Mouse (Mus musculus): ENCODE results near the gene Sntb2. TPM values are rescaled to one million over a fixed set of nuclear protein-coding genes. Genes with fewer than 3 reads are reported as not detected.
"Not testable (repeated sequence)": the region's sequence is repeated elsewhere in the genome, so short reads cannot be mapped to it uniquely, and the experiment has no call there.

Sntb2 gene
- polyA plus RNA-seq, 1 experiment from 2014 or later, result 17.8 TPM

DNA sequence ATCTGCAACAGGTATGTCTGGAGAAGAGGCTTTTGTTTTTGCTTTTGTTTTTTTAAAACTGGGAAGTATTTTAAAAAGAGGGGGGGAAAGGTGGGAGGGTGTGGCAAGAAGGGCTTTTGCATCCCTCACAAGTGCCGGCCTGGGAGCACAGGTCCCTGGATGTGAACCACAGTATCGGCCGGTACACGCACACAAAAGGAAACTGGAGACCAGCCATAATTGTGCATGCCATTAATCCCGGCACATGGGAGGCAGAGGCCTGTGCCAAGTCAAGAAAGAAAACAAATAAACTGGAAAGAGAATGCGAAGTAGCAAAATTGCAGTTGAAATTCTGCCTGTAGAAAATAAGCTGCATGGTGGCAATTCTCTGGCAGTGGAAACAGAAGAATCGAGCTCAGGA, 27.3 kb upstream of the Sntb2 start:
- peaks cover 75% of the 10 kb centered on the region for H3K36me3 ChIP-seq
- H3K4me1 ChIP-seq, result no peaks in the 10 kb centered on the region
- H3K27me3 ChIP-seq, result no peaks in the 10 kb centered on the region
- no peak overlapping the region for H3K4me3 ChIP-seq
- H3K9ac ChIP-seq, result no peak overlapping the region
- no peak overlapping the region for H3K27ac ChIP-seq
- no peak overlapping the region for H3K4me2 ChIP-seq
- ATAC-seq (ENCODE audit: insufficient number of reproducible peaks, low FRiP score, low TSS enrichment, low read depth), result no peak
- WGBS, result 81% methylated on average over 7 of the region's 7 CpGs
- no peaks in the 10 kb centered on the region for H3K9me3 ChIP-seq

GRCm38 (mm10) chr8:106913631-106914030, 21.9 kb upstream of the Sntb2 start:
- Histone ChIP-seq H3K36me3 (peaks cover 77% of the 10 kb centered on the region), H3K9me3 (no peaks in the 10 kb centered on the region), H3K9ac (no peak overlapping the region), H3K4me1 (no peaks in the 10 kb centered on the region), H3K4me3 (no peak overlapping the region), H3K27ac (no peak overlapping the region), H3K27me3 (no peaks in the 10 kb centered on the region), H3K4me2 (no peak overlapping the region)
- 94% methylated on average over 10 of the region's 10 CpGs for WGBS
- no peak for ATAC-seq (ENCODE audit: insufficient number of reproducible peaks, low FRiP score, low TSS enrichment, low read depth)

- ATAC-seq (ENCODE audit: insufficient number of reproducible peaks, low FRiP score, low TSS enrichment, low read depth), result no peak
- WGBS, result 89% methylated on average over 8 of the region's 8 CpGs
- H3K4me3 ChIP-seq, result no peak overlapping the region
These were observed 15.7 kb upstream of the Sntb2 start for GRCm38 (mm10) chr8:106919721-106920394.

DNA sequence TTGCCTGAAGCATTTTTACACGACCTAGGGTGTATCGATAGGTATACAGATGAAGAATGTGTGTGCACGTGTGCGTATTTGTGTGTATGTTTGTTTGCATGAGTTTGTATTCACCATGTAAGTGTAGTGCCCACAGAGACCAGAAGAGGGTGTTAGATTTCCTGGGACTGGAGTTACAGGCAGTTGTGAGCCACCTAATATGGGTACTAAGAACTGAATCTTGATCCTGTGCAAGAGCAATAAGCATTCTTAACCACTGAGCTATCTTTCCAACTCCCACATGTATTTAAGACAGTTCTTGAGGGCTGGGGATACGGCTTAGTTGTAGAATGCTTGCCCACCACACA, 15.2 kb upstream of the Sntb2 start:
- Histone ChIP-seq H3K36me3 (peaks cover 76% of the 10 kb centered on the region), H3K27ac (no peak overlapping the region), H3K4me3 (no peak overlapping the region), H3K9me3 (no peaks in the 10 kb centered on the region), H3K4me1 (peaks cover 6% of the 10 kb centered on the region; the same call in 1 of the 2 replicates), H3K4me2 (no peak overlapping the region), H3K27me3 (no peaks in the 10 kb centered on the region), H3K9ac (no peak overlapping the region)
- ATAC-seq (ENCODE audit: insufficient number of reproducible peaks, low FRiP score, low TSS enrichment, low read depth), result no peak
- WGBS, result 95% methylated on average over 5 of the region's 5 CpGs

More at GRCm38 (mm10) chr8:106919721-106920394, 15.7 kb upstream of the Sntb2 start:
- Histone ChIP-seq H3K9ac (no peak overlapping the region), H3K36me3 (peaks cover 81% of the 10 kb centered on the region), H3K9me3 (no peaks in the 10 kb centered on the region), H3K4me1 (peaks cover 6% of the 10 kb centered on the region; the same call in 1 of the 2 replicates), H3K27ac (no peak overlapping the region), H3K4me2 (no peak overlapping the region), H3K27me3 (no peaks in the 10 kb centered on the region)

DNA sequence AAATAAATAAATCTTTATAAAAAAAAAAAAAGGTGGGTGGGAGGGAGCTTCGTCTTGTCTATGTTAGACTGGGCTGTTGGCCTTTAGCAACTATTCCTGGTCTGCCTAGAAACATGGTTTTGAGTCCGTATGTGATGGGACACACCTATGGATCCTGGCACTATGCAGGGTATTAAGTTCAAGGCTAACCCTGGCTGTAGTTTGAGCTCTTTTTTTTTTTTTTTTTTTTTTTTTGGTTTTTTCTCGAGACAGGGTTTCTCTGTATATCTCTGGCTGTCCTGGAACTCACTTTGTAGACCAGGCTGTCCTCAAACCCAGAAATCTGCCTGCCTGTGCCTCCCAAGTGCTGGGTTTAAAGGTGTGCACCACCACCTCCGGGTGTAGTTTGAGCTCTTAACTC, 11.5 kb upstream of the Sntb2 start:
- no peaks in the 10 kb centered on the region for H3K9me3 ChIP-seq
- WGBS, result 84% methylated on average over 4 of the region's 4 CpGs
- no peak overlapping the region for H3K9ac ChIP-seq
- H3K27me3 ChIP-seq, result no peaks in the 10 kb centered on the region
- no peak overlapping the region for H3K4me2 ChIP-seq
- no peak for ATAC-seq (ENCODE audit: insufficient number of reproducible peaks, low FRiP score, low TSS enrichment, low read depth)
- H3K4me1 ChIP-seq, result peaks cover 6% of the 10 kb centered on the region; the same call in 1 of the 2 replicates
- H3K36me3 ChIP-seq, result peaks cover 40% of the 10 kb centered on the region
- H3K27ac ChIP-seq, result peak overlapping the region; percentile 70; the same call in 1 of the 2 replicates
- no peak overlapping the region for H3K4me3 ChIP-seq

GRCm38 (mm10) chr8:106924904-106925349, 10.6 kb upstream of the Sntb2 start:
- H3K9me3 ChIP-seq, result no peaks in the 10 kb centered on the region
- H3K4me3 ChIP-seq, result no peak overlapping the region
- H3K27ac ChIP-seq, result peak overlapping the region; percentile 70
- WGBS, result 60% methylated on average over 8 of the region's 8 CpGs
- peaks cover 12% of the 10 kb centered on the region for H3K4me1 ChIP-seq
- ATAC-seq (ENCODE audit: insufficient number of reproducible peaks, low FRiP score, low TSS enrichment, low read depth), result no peak
- H3K9ac ChIP-seq, result no peak overlapping the region
- no peak overlapping the region for H3K4me2 ChIP-seq
- no peaks in the 10 kb centered on the region for H3K27me3 ChIP-seq
- H3K36me3 ChIP-seq, result peaks cover 31% of the 10 kb centered on the region

- WGBS, result 84% methylated on average over 4 of the region's 4 CpGs
- H3K9ac ChIP-seq, result no peak overlapping the region
- ATAC-seq (ENCODE audit: insufficient number of reproducible peaks, low FRiP score, low TSS enrichment, low read depth), result no peak
- no peaks in the 10 kb centered on the region for H3K9me3 ChIP-seq
- H3K4me3 ChIP-seq, result no peak overlapping the region
- no peak overlapping the region for H3K4me2 ChIP-seq
- peaks cover 26% of the 10 kb centered on the region for H3K36me3 ChIP-seq
- no peaks in the 10 kb centered on the region for H3K27me3 ChIP-seq
- H3K27ac ChIP-seq, result no peak overlapping the region
- H3K4me1 ChIP-seq, result peaks cover 13% of the 10 kb centered on the region
These were observed 10.1 kb upstream of the Sntb2 start for GRCm38 (mm10) chr8:106925446-106925845.

DNA sequence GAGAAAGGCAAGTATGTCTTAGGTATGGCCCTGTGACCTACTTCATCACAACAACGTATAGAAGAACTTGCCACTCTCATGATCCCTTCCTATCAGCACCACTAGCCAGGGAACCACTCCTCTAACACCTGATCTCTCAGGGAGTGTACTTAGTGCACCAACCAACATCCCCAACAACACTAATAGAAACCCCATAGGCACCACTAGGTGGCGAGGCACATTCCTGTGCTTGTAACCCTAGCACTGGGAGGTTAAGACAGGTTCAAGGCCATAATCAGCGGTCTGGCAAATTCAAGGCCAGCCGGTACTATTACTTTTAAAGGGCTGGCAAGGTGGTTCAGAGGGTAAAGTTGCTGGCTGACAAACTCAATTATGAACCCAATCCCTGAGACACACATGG, 8.3 kb upstream of the Sntb2 start:
- Histone ChIP-seq H3K4me3 (no peak overlapping the region), H3K36me3 (peaks cover 13% of the 10 kb centered on the region), H3K4me2 (no peak overlapping the region), H3K4me1 (peaks cover 23% of the 10 kb centered on the region), H3K9me3 (no peaks in the 10 kb centered on the region), H3K9ac (no peak overlapping the region), H3K27ac (no peak overlapping the region), H3K27me3 (no peaks in the 10 kb centered on the region)
- ATAC-seq (ENCODE audit: insufficient number of reproducible peaks, low FRiP score, low TSS enrichment, low read depth), result no peak
- 51% methylated on average over 4 of the region's 4 CpGs for WGBS

GRCm38 (mm10) chr8:106928182-106928581, 7.4 kb upstream of the Sntb2 start:
- H3K9me3 ChIP-seq; ATAC-seq (ENCODE audit: insufficient number of reproducible peaks, low FRiP score, low TSS enrichment, low read depth); H3K36me3 ChIP-seq; H3K9ac ChIP-seq; H3K27me3 ChIP-seq; H3K4me3 ChIP-seq; H3K27ac ChIP-seq; H3K4me2 ChIP-seq: not testable (repeated sequence)
- peaks cover 31% of the 10 kb centered on the region for H3K4me1 ChIP-seq
- 96% methylated on average over 11 of the region's 11 CpGs for WGBS

- no peaks in the 10 kb centered on the region; the same call in 1 of the 2 replicates for H3K27me3 ChIP-seq
- no peak overlapping the region for H3K4me3 ChIP-seq
- no peaks in the 10 kb centered on the region; the same call in 1 of the 2 replicates for H3K36me3 ChIP-seq
- no peak for ATAC-seq (ENCODE audit: insufficient number of reproducible peaks, low FRiP score, low TSS enrichment, low read depth)
- WGBS, result 13% methylated on average over 6 of the region's 6 CpGs
- H3K9me3 ChIP-seq, result no peaks in the 10 kb centered on the region
- no peak overlapping the region for H3K9ac ChIP-seq
- peak overlapping the region; percentile 34; the same call in 1 of the 2 replicates for H3K27ac ChIP-seq
- H3K4me1 ChIP-seq, result peaks cover 30% of the 10 kb centered on the region
- H3K4me2 ChIP-seq, result no peak overlapping the region
These were observed 6.2 kb upstream of the Sntb2 start for GRCm38 (mm10) chr8:106929155-106929913.

DNA sequence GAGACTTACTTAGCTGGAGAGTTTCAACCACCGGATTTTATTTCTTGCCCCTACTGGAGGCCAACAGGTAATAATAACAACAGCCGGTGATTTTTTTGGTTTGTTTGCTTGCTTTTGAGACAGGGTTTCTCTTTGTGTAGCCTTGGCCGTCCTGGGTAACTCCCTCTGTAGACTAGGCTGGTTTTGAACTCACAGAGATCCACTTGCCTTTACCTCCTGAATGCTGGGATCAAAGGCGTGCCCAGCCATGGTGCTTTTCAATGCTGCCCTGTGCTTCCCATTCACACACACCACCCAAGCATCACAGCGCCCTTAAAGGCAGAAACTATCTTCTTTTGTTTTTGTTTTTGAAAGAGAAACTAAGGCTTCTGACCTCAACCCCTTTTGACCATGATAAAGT, 5.6 kb upstream of the Sntb2 start:
- H3K27ac ChIP-seq, result no peak overlapping the region
- 65% methylated on average over 5 of the region's 5 CpGs for WGBS

GRCm38 (mm10) chr8:106932376-106933065, 3.0 kb upstream of the Sntb2 start:
- peak overlapping the region; percentile 21 for H3K4me3 ChIP-seq
- 5% methylated on average over 22 of the region's 22 CpGs for WGBS

More for the DNA sequence above, 5.6 kb upstream of the Sntb2 start:
- ATAC-seq (ENCODE audit: insufficient number of reproducible peaks, low FRiP score, low TSS enrichment, low read depth), result no peak
- Histone ChIP-seq H3K4me3 (no peak overlapping the region), H3K36me3 (no peaks in the 10 kb centered on the region; the same call in 1 of the 2 replicates), H3K9ac (no peak overlapping the region), H3K4me2 (no peak overlapping the region), H3K4me1 (peaks cover 25% of the 10 kb centered on the region), H3K9me3 (no peaks in the 10 kb centered on the region), H3K27me3 (no peaks in the 10 kb centered on the region; the same call in 1 of the 2 replicates)

More at GRCm38 (mm10) chr8:106932376-106933065, 3.0 kb upstream of the Sntb2 start:
- Histone ChIP-seq H3K4me2 (peak overlapping the region; percentile 41), H3K9me3 (no peaks in the 10 kb centered on the region), H3K36me3 (no peaks in the 10 kb centered on the region), H3K9ac (no peak overlapping the region), H3K27me3 (no peaks in the 10 kb centered on the region; the same call in 1 of the 2 replicates), H3K27ac (peak overlapping the region; percentile 57), H3K4me1 (peaks cover 37% of the 10 kb centered on the region)
- no peak for ATAC-seq (ENCODE audit: insufficient number of reproducible peaks, low FRiP score, low TSS enrichment, low read depth)
